Mouse (Mus musculus) C2C12 (cell line): Measurements from ENCODE around the gene Ctdspl. TPM values are rescaled to one million over a fixed set of nuclear protein-coding genes. Genes with fewer than 3 reads are reported as not detected.

ENCODE experiments used
- H3K27me3 ChIP-seq: one replicate; pipeline ENCODE4 v1.6.1; 2011; ENCODE audit not compliant: control insufficient read depth, insufficient read depth, insufficient read length
- H3K36me3 ChIP-seq: one replicate; pipeline ENCODE4 v1.6.1; 2011; ENCODE audit not compliant: control insufficient read depth, insufficient read depth
- H3K4me3 ChIP-seq: one replicate; pipeline ENCODE4 v1.5.1; 2011; ENCODE audit warnings: mild to moderate bottlenecking, control low read depth; ENCODE audit not compliant: poor library complexity, insufficient read depth, severe bottlenecking
- H3K79me2 ChIP-seq: one replicate; pipeline ENCODE4 v1.6.1; 2011; ENCODE audit not compliant: control insufficient read depth, insufficient read depth
- H3K79me3 ChIP-seq: one replicate; pipeline ENCODE4 v1.6.1; 2011; ENCODE audit warnings: low read depth, control low read depth
- H3ac ChIP-seq: one replicate; pipeline ENCODE3; 2011; ENCODE audit warnings: low read depth; ENCODE audit not compliant: control insufficient read depth, insufficient read length
- CEBPB ChIP-seq: IDR thresholded peaks from one replicate; pipeline ENCODE4 v1.6.1; 2011; ENCODE audit warnings: low read depth, mild to moderate bottlenecking, control low read depth, moderate library complexity
- CTCF ChIP-seq: IDR thresholded peaks from one replicate; pipeline ENCODE4 v1.5.1; 2011; ENCODE audit not compliant: control insufficient read depth, insufficient read depth, insufficient read length
- FOSL1 ChIP-seq: IDR thresholded peaks from one replicate; pipeline ENCODE4 v1.8.0; 2011; ENCODE audit warnings: mild to moderate bottlenecking, low read length; ENCODE audit not compliant: poor library complexity, insufficient read depth, severe bottlenecking
- MAX ChIP-seq: IDR thresholded peaks from one replicate; pipeline ENCODE4 v1.6.1; 2011; ENCODE audit warnings: mild to moderate bottlenecking, control low read depth
- MYOD1 ChIP-seq: IDR thresholded peaks from one replicate; pipeline ENCODE4 v1.6.1; 2011; ENCODE audit warnings: low read depth; ENCODE audit not compliant: control insufficient read depth, insufficient read length
- MYOG ChIP-seq: IDR thresholded peaks from one replicate; pipeline ENCODE4 v1.6.1; 2011; ENCODE audit not compliant: control insufficient read depth, insufficient read length; ENCODE audit errors: extremely low read depth
- USF1 ChIP-seq: IDR thresholded peaks from one replicate; pipeline ENCODE4 v1.6.1; 2011; ENCODE audit warnings: low read depth, mild to moderate bottlenecking, control low read depth, moderate library complexity
- polyA plus RNA-seq: library from polyadenylated mRNA; unstranded; fragments of >200 nt; fragmentation: generic; extraction: Trizol; gene quantifications from one replicate; pipeline ENCODE4 v1.2.1, GENCODE M21; 2012; ENCODE audit warnings: missing spikeins

Gene Ctdspl
- polyA plus RNA-seq, 1 experiment, result 5.6 TPM

DNA sequence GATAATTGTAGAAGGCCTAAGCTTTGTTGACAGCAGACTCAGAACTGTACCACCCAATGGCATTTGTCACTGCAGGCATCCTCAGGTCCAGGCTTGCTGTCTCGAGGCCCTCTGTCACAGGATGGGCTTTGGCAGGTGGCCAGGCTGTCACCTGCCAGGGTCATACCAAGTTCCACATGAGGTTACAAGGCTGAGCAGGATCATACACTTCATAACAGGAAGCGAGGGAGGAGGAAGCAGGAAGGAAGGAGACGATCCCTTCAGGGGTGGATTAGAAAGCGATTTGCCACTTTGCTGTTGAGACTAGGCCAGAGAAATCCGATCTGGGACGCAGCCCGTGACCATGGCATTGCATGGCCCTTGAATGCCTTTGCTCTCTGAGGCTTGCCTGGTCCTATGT, 32.5 kb downstream of the Ctdspl start:
- H3K4me3 ChIP-seq, result no peak overlapping the region
- H3K36me3 ChIP-seq, result peaks cover 4% of the 10 kb centered on the region
- TF ChIP-seq MAX, result no peak
- TF ChIP-seq MYOD1, result no peak
- no peak for TF ChIP-seq MYOG
- no peak for TF ChIP-seq USF1
- no peak for TF ChIP-seq FOSL1
- no peak for TF ChIP-seq CTCF
- TF ChIP-seq CEBPB, result no peak
- no peak overlapping the region for H3ac ChIP-seq
- H3K79me2 ChIP-seq, result no peaks in the 10 kb centered on the region
- H3K27me3 ChIP-seq, result no peaks in the 10 kb centered on the region
- peaks cover 1% of the 10 kb centered on the region for H3K79me3 ChIP-seq

- Histone ChIP-seq H3ac (no peak overlapping the region), H3K4me3 (no peak overlapping the region), H3K36me3 (peaks cover 9% of the 10 kb centered on the region), H3K79me3 (peaks cover 1% of the 10 kb centered on the region), H3K27me3 (no peaks in the 10 kb centered on the region), H3K79me2 (no peaks in the 10 kb centered on the region)
- TF ChIP-seq MYOD1 (no peak), CTCF (no peak), CEBPB (no peak), MYOG (no peak)
Measured at GRCm38 (mm10) chr9:118960415-118961091, 34.3 kb downstream of the Ctdspl start.

GRCm38 (mm10) chr9:118963149-118963548, 36.9 kb downstream of the Ctdspl start:
- Histone ChIP-seq H3K79me2 (no peaks in the 10 kb centered on the region), H3ac (no peak overlapping the region), H3K4me3 (no peak overlapping the region), H3K27me3 (no peaks in the 10 kb centered on the region), H3K79me3 (peaks cover 1% of the 10 kb centered on the region), H3K36me3 (peaks cover 8% of the 10 kb centered on the region)
- TF ChIP-seq MAX (no peak), CTCF (no peak), CEBPB (no peak)

DNA sequence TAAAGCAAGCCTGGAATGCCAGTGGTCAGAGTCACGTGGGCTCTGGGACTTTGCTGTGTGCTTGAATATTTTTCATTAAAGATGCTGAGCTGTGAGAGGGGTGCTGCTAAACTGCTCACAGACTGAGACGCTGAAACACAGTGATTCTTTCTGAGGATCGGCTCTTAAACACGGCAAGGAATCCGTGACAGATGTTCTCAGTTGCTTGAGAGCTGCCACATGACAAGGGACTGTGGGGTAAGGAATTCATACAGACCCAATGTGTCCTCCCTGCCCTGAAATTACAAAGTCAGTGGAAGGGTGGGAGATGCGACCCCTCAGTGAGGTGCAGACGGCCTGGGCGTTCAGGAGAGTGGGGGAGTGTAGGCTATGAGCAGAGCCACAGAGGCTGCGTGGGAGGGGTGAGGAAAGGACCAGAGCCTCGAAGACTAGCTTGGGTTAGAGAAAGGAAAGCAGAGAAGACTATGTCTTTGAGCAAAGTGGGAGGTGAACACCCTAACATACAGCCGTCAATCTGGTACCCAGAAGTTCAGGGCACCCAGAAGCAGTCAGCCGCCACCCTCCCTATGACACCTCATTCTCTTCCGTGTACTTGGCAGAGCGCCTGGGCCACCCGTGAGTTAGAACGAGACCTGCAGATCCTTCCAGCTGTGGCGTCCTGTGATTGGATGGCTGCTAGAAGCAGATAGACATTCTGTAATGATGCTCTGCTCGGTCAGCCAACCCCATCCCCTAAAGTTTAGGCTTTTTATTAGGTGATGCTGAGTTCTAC, 38.2 kb downstream of the Ctdspl start:
- Histone ChIP-seq H3K4me3 (no peak overlapping the region), H3K79me2 (no peaks in the 10 kb centered on the region), H3K79me3 (peaks cover 1% of the 10 kb centered on the region), H3K36me3 (peaks cover 5% of the 10 kb centered on the region), H3ac (no peak overlapping the region), H3K27me3 (no peaks in the 10 kb centered on the region)
- TF ChIP-seq CEBPB (no peak), USF1 (no peak), MYOD1 (no peak), MYOG (no peak), CTCF (no peak), MAX (no peak), FOSL1 (no peak)

GRCm38 (mm10) chr9:118969810-118970209, 43.6 kb downstream of the Ctdspl start:
- Histone ChIP-seq H3K79me2 (no peaks in the 10 kb centered on the region), H3K27me3 (no peaks in the 10 kb centered on the region), H3K4me3 (no peak overlapping the region), H3K36me3 (peaks cover 5% of the 10 kb centered on the region), H3ac (no peak overlapping the region), H3K79me3 (no peaks in the 10 kb centered on the region)
- no peak for TF ChIP-seq MAX
- TF ChIP-seq FOSL1, result no peak
- no peak for TF ChIP-seq CEBPB
- no peak for TF ChIP-seq MYOG
- TF ChIP-seq USF1, result no peak
- TF ChIP-seq MYOD1, result no peak
- TF ChIP-seq CTCF, result no peak
